Mouse (Mus musculus) limb, embryonic 14.5 days (tissue): ENCODE results near the gene Pqlc2. TPM values are rescaled to one million over a fixed set of nuclear protein-coding genes. Genes with fewer than 3 reads are reported as not detected.

Experiments
- ATAC-seq: fragments of 200-750 bp; cut with Nextera tagmentation; 2 replicates; pipeline ENCODE4 v1.8.0; 2017; ENCODE audit warnings: low read depth, moderate number of reproducible peaks, moderate TSS enrichment; ENCODE audit not compliant: low FRiP score
- DNase-seq: peaks from one replicate; pipeline ENCODE4 v3.0.0-alpha.2; 2015; ENCODE audit warnings: low spot score
- H3K27ac ChIP-seq: fragments of 300-500 bp; sonication (generic); replicated peaks from 2 replicates; pipeline ENCODE4 v1.5.1; 2014; ENCODE audit warnings: low read depth, mild to moderate bottlenecking, low read length, moderate library complexity, mixed read lengths
- H3K27me3 ChIP-seq: fragments of 300-500 bp; sonication (generic); 2 replicates; pipeline ENCODE4 v1.6.1; 2014; ENCODE audit warnings: low read length, mixed read lengths; ENCODE audit not compliant: control insufficient read depth, insufficient read depth
- H3K36me3 ChIP-seq: fragments of 300-500 bp; sonication (generic); 2 replicates; pipeline ENCODE4 v1.6.1; 2014; ENCODE audit warnings: mild to moderate bottlenecking, low read length, moderate library complexity, mixed read lengths; ENCODE audit not compliant: control insufficient read depth, insufficient read depth
- H3K4me1 ChIP-seq: fragments of 300-500 bp; sonication (generic); 2 replicates; pipeline ENCODE4 v1.6.1; 2014; ENCODE audit warnings: antibody characterized with exemption, low read length, mixed read lengths; ENCODE audit not compliant: control insufficient read depth, insufficient read depth
- H3K4me2 ChIP-seq: fragments of 300-500 bp; sonication (generic); replicated peaks from 2 replicates; pipeline ENCODE4 v1.6.1; 2014; ENCODE audit warnings: low read depth, mild to moderate bottlenecking, low read length, moderate library complexity; ENCODE audit not compliant: severe bottlenecking
- H3K4me3 ChIP-seq: fragments of 300-500 bp; sonication (generic); replicated peaks from 2 replicates; pipeline ENCODE4 v1.5.1; 2014; ENCODE audit warnings: low read length
- H3K9ac ChIP-seq: fragments of 300-500 bp; sonication (generic); 2 replicates; pipeline ENCODE4 v1.6.1; 2014; ENCODE audit warnings: mild to moderate bottlenecking, low read depth, low read length, moderate library complexity; ENCODE audit not compliant: severe bottlenecking
- H3K9me3 ChIP-seq: fragments of 300-500 bp; sonication (generic); 2 replicates; pipeline ENCODE4 v1.6.1; 2016; ENCODE audit warnings: low read length; ENCODE audit not compliant: control insufficient read depth
- POLR2A ChIP-seq: fragments of 200-500 bp; IDR thresholded peaks from 2 replicates; pipeline ENCODE4 v1.8.0; 2012; ENCODE audit warnings: inconsistent platforms, mild to moderate bottlenecking, moderate library complexity, borderline replicate concordance; ENCODE audit not compliant: insufficient read depth, insufficient read length; ENCODE audit errors: extremely low read depth
- WGBS: fragments of 180-500 bp; shearing (Covaris S2); extraction: QIAGEN DNeasy Blood & Tissue Kit; methylation state at CpG from one replicate; pipeline ENCODE4 v1.1.7; 2014; 5-methylcytosine and 5-hydroxymethylcytosine counted together
- polyA plus RNA-seq, 2 experiments: library from polyadenylated mRNA; depleted of rRNA in 1 of 2; stranded (reverse) in 1 of 2; unstranded in 1 of 2; fragments of >200 nt; fragmentation: Nextera tagmentation in 1 of 2; extraction: Ambion mirVana in 1 of 2; gene quantifications; 2 replicates each; pipeline versions ENCODE4 v1.2.1 to v1.2.3; 2012 to 2014

Gene Pqlc2
- polyA plus RNA-seq, 2 experiments: 12.9 to 20.7 TPM

DNA sequence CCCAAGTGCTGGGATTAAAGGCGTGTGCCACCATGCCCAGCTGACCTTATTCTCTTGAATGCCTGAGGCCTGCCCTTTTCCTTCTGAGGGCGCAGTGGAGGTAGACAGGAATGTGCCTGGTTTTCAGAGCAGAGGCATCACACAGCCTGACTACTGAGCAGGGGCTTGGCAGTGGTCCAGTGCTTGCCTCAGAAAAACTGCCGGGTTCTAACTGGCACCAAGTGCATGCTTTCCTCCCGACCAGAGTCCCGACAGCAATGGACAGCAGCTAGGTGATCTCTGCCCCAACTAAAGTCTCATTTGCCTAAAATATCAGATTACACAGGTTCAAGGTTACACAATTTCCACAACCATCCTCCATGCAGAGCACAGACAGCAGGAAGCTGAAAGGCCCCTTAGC lies 33.2 kb upstream of the Pqlc2 start:
- DNase-seq (no peak), ATAC-seq (no peak)
- H3K4me2 ChIP-seq: no peak overlapping the region
- H3K9me3 ChIP-seq: no peaks in the 10 kb centered on the region
- WGBS: 73% methylated on average over 5 of the region's 5 CpGs
- H3K27ac ChIP-seq: no peak overlapping the region
- no peaks in the 10 kb centered on the region for H3K27me3 ChIP-seq
- H3K4me1 ChIP-seq: no peaks in the 10 kb centered on the region
- no peak for TF ChIP-seq POLR2A
- H3K9ac ChIP-seq: no peak overlapping the region
- peaks cover 29% of the 10 kb centered on the region for H3K36me3 ChIP-seq
- no peak overlapping the region for H3K4me3 ChIP-seq

DNA sequence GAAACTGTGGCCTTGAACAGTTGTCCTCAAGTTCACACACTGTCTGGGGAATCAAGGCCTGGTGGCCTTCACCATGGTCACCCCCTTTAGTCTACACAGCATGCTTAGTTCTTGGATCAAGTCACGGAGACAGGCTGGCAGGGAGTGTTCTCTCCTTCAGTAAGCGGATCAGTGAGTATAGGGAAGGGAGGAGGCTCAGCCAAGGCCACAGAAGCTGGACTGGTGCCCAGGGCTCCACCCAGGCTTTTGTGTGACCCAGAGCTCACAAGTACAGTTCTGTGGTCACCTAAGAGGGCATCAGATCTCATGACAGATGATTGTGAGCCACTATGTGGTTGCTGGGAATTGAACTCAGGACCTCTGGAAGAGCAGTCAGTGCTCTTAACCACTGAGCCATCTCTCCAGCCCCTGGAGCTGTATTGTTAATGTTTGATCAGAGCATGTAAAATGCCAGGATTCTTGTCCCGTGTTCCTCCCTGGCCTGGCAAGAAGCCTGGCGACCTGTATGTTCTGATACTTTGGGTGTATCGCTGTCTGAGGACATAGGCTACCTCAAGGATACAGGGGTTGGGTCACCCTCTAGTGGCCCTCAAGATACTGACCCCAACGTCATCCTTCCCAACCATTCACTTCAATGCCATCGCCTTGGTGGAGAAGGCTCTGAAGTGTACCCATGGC lies 31.2 kb upstream of the Pqlc2 start:
- H3K4me2 ChIP-seq: no peak overlapping the region
- DNase-seq: no peak
- TF ChIP-seq POLR2A: no peak

DNA sequence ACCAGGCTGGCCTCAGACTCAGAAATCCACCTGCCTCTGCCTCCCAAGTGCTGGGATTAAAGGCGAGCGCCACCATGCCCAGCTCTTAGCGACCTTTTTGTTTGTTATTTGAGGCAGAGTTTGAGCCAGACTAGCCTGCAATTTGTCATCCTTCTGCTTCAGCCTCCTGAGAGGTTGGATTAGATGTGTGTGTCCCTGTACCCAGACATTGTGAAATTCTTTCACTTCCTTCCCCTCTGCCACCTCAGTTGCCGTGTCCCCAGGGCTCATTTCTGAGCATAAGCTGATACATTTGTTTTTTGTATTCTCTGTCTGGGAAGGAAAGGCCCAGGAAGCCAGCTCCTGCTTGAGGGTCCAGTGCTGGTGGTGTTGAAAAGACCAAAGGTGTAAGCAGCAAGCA lies 30.3 kb upstream of the Pqlc2 start:
- ATAC-seq: no peak
- WGBS: 80% methylated on average over 4 of the region's 4 CpGs
- TF ChIP-seq POLR2A: no peak

More for the DNA sequence above, 31.2 kb upstream of the Pqlc2 start:
- Histone ChIP-seq H3K4me3 (no peak overlapping the region), H3K4me1 (no peaks in the 10 kb centered on the region), H3K9me3 (no peaks in the 10 kb centered on the region), H3K36me3 (peaks cover 12% of the 10 kb centered on the region), H3K27ac (no peak overlapping the region), H3K27me3 (0 out of 2 replicates have a peak, but pooled peaks cover 5% of the 10 kb centered on the region), H3K9ac (no peak overlapping the region)
- 80% methylated on average over 7 of the region's 7 CpGs for WGBS
- ATAC-seq: no peak

DNA sequence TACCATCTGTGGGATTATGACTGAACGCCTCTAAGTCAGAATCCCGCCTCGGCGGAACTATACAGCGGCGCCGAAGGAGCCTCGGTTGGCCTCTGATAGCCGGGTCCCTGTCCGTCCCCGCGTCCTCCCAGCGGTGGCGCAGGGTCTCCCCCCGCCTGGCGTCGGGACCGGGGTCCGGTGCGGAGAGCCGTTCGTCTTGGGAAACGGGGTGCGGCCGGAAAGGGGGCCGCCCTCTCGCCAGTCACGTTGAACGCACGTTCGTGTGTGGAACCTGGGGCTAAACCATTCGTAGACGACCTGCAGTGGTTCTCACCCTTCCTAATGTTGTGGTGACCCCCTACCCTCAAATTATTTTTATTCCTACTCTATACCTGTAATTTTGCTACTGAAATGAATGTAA lies 27.6 kb upstream of the Pqlc2 start:
- Histone ChIP-seq H3K27me3 (0 out of 2 replicates have a peak, but pooled peaks cover 5% of the 10 kb centered on the region), H3K4me3 (no peak overlapping the region), H3K9me3 (no peaks in the 10 kb centered on the region), H3K36me3 (no peaks in the 10 kb centered on the region), H3K9ac (no peak overlapping the region), H3K4me1 (no peaks in the 10 kb centered on the region), H3K27ac (no peak overlapping the region), H3K4me2 (no peak overlapping the region)
- DNase-seq (no peak), ATAC-seq (no peak)
- no peak for TF ChIP-seq POLR2A
- WGBS: 53% methylated on average over 33 of the region's 33 CpGs

More for the DNA sequence above, 30.3 kb upstream of the Pqlc2 start:
- no peak for DNase-seq
- Histone ChIP-seq H3K36me3 (peaks cover 5% of the 10 kb centered on the region; the same call in 1 of the 2 replicates), H3K9ac (no peak overlapping the region), H3K27me3 (0 out of 2 replicates have a peak, but pooled peaks cover 5% of the 10 kb centered on the region), H3K4me3 (no peak overlapping the region), H3K4me2 (no peak overlapping the region), H3K4me1 (no peaks in the 10 kb centered on the region), H3K9me3 (no peaks in the 10 kb centered on the region), H3K27ac (no peak overlapping the region)

DNA sequence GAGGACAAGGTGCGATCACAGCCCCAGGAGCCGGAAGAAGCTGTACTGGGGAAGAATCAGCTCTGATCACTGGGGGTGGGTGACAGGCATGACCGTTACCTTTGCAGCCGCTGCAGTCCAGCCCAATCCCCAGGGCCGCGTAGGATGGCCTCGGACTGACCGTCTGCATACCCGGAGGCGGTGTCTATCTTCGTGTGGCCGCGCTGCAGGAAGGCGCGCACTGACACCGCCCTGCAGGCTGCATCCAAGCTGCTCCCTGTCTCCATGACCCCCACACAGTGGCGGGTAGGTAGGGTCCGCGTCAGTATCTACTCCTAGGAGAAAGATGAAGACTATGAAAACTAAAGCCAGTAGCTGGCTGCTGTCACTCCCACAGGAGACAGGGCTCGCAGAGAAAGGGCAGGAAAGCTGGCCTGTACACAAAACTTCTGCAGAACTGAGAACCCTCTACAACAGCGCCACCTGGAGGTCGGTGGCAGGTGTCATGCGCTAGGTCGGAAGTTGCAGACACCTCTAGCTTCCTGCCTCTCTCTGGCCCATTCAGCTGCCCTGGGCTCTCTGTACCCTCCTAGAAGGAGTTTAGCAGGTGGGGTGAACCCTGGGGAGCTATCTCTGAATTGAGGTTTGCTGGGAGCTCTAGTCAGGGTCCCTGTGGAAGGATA lies 26.4 kb upstream of the Pqlc2 start:
- no peak overlapping the region for H3K9ac ChIP-seq
- DNase-seq (peak; percentile 64), ATAC-seq (no peak)
- H3K27ac ChIP-seq: no peak overlapping the region
- no peak for TF ChIP-seq POLR2A
- 0 out of 2 replicates have a peak, but pooled peaks cover 5% of the 10 kb centered on the region for H3K27me3 ChIP-seq
- no peaks in the 10 kb centered on the region for H3K4me1 ChIP-seq
- H3K4me3 ChIP-seq: 0 out of 2 replicates have a peak overlapping the region, but pooled peaks have one; percentile 10
- no peaks in the 10 kb centered on the region for H3K9me3 ChIP-seq
- peak overlapping the region; percentile 36 for H3K4me2 ChIP-seq
- WGBS: 20% methylated on average over 24 of the region's 24 CpGs
- no peaks in the 10 kb centered on the region for H3K36me3 ChIP-seq
